Mouse (Mus musculus) myocyte (in vitro differentiated cells): ENCODE measurements at regions not wholly inside any gene's neighbourhood (a gene's known extent, or its start where the extent isn't known, plus 50 kb on each side); places are given as distances from the start of the nearest gene placed in this dataset.

Experiments
- H3K27me3 ChIP-seq: one replicate; pipeline ENCODE4 v1.6.1; 2011; ENCODE audit not compliant: control insufficient read depth, insufficient read depth, insufficient read length
- H3K36me3 ChIP-seq: one replicate; pipeline ENCODE4 v1.6.1; 2011; ENCODE audit not compliant: control insufficient read depth, insufficient read depth
- H3K4me2 ChIP-seq: one replicate; pipeline ENCODE4 v1.6.1; 2011; ENCODE audit warnings: low read depth, control low read depth
- H3K4me3 ChIP-seq: one replicate; pipeline ENCODE4 v1.5.1; 2011; ENCODE audit warnings: mild to moderate bottlenecking, control low read depth, moderate library complexity
- H3K79me2 ChIP-seq: one replicate; pipeline ENCODE4 v1.6.1; 2011; ENCODE audit not compliant: control insufficient read depth, insufficient read depth
- H3ac ChIP-seq: one replicate; pipeline ENCODE4 v1.6.1; 2011; ENCODE audit not compliant: control insufficient read depth, insufficient read length
- CEBPB ChIP-seq: IDR thresholded peaks from 2 replicates; pipeline ENCODE4 v1.6.1; 2011; ENCODE audit warnings: mild to moderate bottlenecking, moderate library complexity; ENCODE audit not compliant: poor library complexity, insufficient read depth, severe bottlenecking
- E2F4 ChIP-seq: IDR thresholded peaks from one replicate; pipeline ENCODE4 v1.6.1; 2011; ENCODE audit warnings: mild to moderate bottlenecking, control low read depth, moderate library complexity; ENCODE audit not compliant: insufficient read depth
- MAX ChIP-seq: IDR thresholded peaks from one replicate; pipeline ENCODE4 v1.6.1; 2011; ENCODE audit warnings: low read depth, mild to moderate bottlenecking, control low read depth
- MYOD1 ChIP-seq, 3 experiments: IDR thresholded peaks; one replicate each; pipeline ENCODE4 v1.6.1; 2011; ENCODE audit warnings: control low read depth in 2 of 3, low read depth in 2 of 3, mild to moderate bottlenecking in 2 of 3, moderate library complexity in 1 of 3; ENCODE audit not compliant: insufficient read length in 2 of 3, control insufficient read depth in 1 of 3
- MYOG ChIP-seq, 3 experiments: IDR thresholded peaks; one replicate each; pipeline ENCODE4 v1.6.1; 2011; ENCODE audit warnings: control low read depth in 2 of 3, low read depth in 2 of 3, mild to moderate bottlenecking in 2 of 3; ENCODE audit not compliant: insufficient read length in 2 of 3, control insufficient read depth in 1 of 3, insufficient read depth in 1 of 3
- POLR2A ChIP-seq: IDR thresholded peaks from one replicate; pipeline ENCODE4 v1.6.1; 2011; ENCODE audit warnings: low read depth, mild to moderate bottlenecking, control low read depth, moderate library complexity; ENCODE audit not compliant: insufficient read length
- POLR2AphosphoS2 ChIP-seq: IDR thresholded peaks from one replicate; pipeline ENCODE4 v1.6.1; 2011; ENCODE audit warnings: low read depth, control low read depth; ENCODE audit not compliant: insufficient read length
- REST ChIP-seq: IDR thresholded peaks from one replicate; pipeline ENCODE4 v1.6.1; 2011; ENCODE audit warnings: mild to moderate bottlenecking, control low read depth, moderate library complexity; ENCODE audit not compliant: insufficient read depth, insufficient read length
- SRF ChIP-seq: IDR thresholded peaks from one replicate; pipeline ENCODE4 v1.6.1; 2011; ENCODE audit warnings: low read depth; ENCODE audit not compliant: control insufficient read depth, insufficient read length
- TCF12 ChIP-seq: IDR thresholded peaks from one replicate; pipeline ENCODE4 v1.6.1; 2011; ENCODE audit warnings: mild to moderate bottlenecking, control low read depth; ENCODE audit not compliant: poor library complexity, insufficient read depth, severe bottlenecking
- TCF3 ChIP-seq: IDR thresholded peaks from one replicate; pipeline ENCODE4 v1.6.1; 2011; ENCODE audit warnings: low read depth, control low read depth; ENCODE audit not compliant: insufficient read length
- USF1 ChIP-seq: IDR thresholded peaks from one replicate; pipeline ENCODE4 v1.6.1; 2011; ENCODE audit warnings: low read depth, mild to moderate bottlenecking, control low read depth, moderate library complexity

- Histone ChIP-seq H3K27me3 (no peaks in the 10 kb centered on the region), H3K4me3 (no peak overlapping the region), H3K79me2 (no peaks in the 10 kb centered on the region), H3K36me3 (no peaks in the 10 kb centered on the region), H3K4me2 (peak overlapping the region; percentile 20), H3ac (no peak overlapping the region)
- TF ChIP-seq USF1 (no peak), MYOG (IDR thresholded peaks at IDR 0.05; ENCODE audit: control insufficient read depth in 1 of 3, insufficient read depth in 1 of 3, insufficient read length in 2 of 3, low read depth in 2 of 3) (no peak), E2F4 (no peak), MYOD1 (IDR thresholded peaks at IDR 0.05; ENCODE audit: control insufficient read depth in 1 of 3, insufficient read length in 2 of 3, low read depth in 2 of 3) (no peak), POLR2AphosphoS2 (no peak), CEBPB (no peak)
Observed at GRCm38 (mm10) chr14:25312135-25312534, 146.8 kb upstream of the Zmiz1 start.

DNA sequence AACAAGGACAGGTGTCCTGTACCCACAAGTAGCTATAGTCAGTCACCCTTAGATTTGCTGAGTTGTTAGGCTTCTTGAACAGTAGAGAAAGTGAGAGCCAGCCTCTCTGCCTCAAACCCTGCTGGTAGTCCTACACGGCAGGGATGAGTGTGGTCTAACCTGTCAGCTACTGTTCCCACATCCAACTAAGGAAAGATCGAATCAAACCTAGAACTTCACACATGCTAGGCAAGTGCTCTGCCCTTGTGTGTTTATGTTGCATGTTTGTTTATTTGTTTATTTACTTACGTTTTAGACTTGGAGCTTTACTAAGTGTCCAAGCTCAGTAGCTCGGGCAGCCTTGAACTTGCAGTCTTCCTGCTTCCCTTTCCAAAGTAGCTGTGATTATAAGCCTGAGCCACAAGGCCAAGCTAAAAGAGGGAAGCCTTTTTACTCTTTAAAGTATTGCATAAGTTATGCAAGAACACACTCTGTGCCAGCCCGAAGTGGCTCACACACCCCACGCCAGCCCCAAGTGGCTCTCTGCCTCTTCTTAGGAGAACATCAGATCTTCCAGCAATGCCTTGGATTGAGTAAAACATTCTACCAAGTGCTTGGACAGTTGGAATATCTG is 146.1 kb upstream of the Zmiz1 start:
- no peak for TF ChIP-seq POLR2A
- TF ChIP-seq USF1, result no peak
- no peak for TF ChIP-seq SRF
- TF ChIP-seq MAX, result no peak
- no peak for TF ChIP-seq TCF3
- Histone ChIP-seq H3K4me3 (no peak overlapping the region), H3K4me2 (no peak overlapping the region), H3ac (no peak overlapping the region), H3K79me2 (no peaks in the 10 kb centered on the region), H3K36me3 (no peaks in the 10 kb centered on the region), H3K27me3 (no peaks in the 10 kb centered on the region)

DNA sequence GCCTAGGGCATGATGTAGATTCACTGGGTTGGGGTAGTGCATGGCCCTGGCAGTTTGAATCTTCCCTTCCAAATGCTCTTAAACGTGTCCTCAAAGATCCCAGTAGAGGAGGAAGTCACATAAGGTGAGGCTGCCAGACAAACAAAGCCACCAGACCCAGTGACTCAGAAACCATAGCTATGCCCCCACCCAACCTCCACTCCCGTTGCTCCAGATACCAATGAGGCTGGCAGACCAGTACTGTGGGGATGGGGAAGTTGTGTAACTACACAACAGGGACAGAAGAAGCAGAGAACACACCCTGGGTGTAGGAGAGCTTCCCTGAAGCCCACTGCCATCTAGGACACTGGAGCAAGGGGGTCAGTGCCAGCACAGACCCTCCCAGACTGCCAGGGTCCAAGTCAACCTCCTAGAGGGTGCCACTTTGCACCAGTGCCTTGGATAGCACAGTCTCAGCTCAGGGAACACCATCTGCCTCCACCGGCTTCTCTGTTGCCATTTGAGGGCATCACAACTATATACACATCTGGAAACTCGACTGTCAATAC is 145.2 kb upstream of the Zmiz1 start:
- Histone ChIP-seq H3K79me2 (no peaks in the 10 kb centered on the region), H3K27me3 (no peaks in the 10 kb centered on the region), H3K36me3 (no peaks in the 10 kb centered on the region), H3K4me3 (no peak overlapping the region), H3K4me2 (no peak overlapping the region), H3ac (no peak overlapping the region)
- TF ChIP-seq POLR2AphosphoS2 (no peak), CEBPB (no peak), REST (no peak), POLR2A (no peak), MYOD1 (IDR thresholded peaks at IDR 0.05; ENCODE audit: control insufficient read depth in 1 of 3, insufficient read length in 2 of 3, low read depth in 2 of 3) (no peak), MAX (no peak), TCF3 (no peak), MYOG (IDR thresholded peaks at IDR 0.05; ENCODE audit: control insufficient read depth in 1 of 3, insufficient read depth in 1 of 3, insufficient read length in 2 of 3, low read depth in 2 of 3) (no peak), SRF (no peak), TCF12 (no peak), USF1 (no peak), E2F4 (no peak)

GRCm38 (mm10) chr14:25316491-25316890 is 142.5 kb upstream of the Zmiz1 start:
- no peaks in the 10 kb centered on the region for H3K36me3 ChIP-seq
- H3K79me2 ChIP-seq, result no peaks in the 10 kb centered on the region
- H3K4me2 ChIP-seq, result no peak overlapping the region
- TF ChIP-seq E2F4, result no peak
- no peak for TF ChIP-seq POLR2AphosphoS2
- TF ChIP-seq REST, result no peak
- TF ChIP-seq MYOG (IDR thresholded peaks at IDR 0.05; ENCODE audit: control insufficient read depth in 1 of 3, insufficient read depth in 1 of 3, insufficient read length in 2 of 3, low read depth in 2 of 3), result no peak
- no peak for TF ChIP-seq MAX
- no peak overlapping the region for H3K4me3 ChIP-seq
- no peaks in the 10 kb centered on the region for H3K27me3 ChIP-seq
- no peak overlapping the region for H3ac ChIP-seq

GRCm38 (mm10) chr14:25317680-25318471 is 141.1 kb upstream of the Zmiz1 start:
- Histone ChIP-seq H3K4me2 (no peak overlapping the region), H3K27me3 (no peaks in the 10 kb centered on the region), H3ac (no peak overlapping the region), H3K4me3 (no peak overlapping the region), H3K36me3 (no peaks in the 10 kb centered on the region), H3K79me2 (no peaks in the 10 kb centered on the region)
- no peak for TF ChIP-seq MYOG (IDR thresholded peaks at IDR 0.05; ENCODE audit: control insufficient read depth in 1 of 3, insufficient read depth in 1 of 3, insufficient read length in 2 of 3, low read depth in 2 of 3)
- no peak for TF ChIP-seq USF1
